Mouse (Mus musculus) midbrain, postnatal 0 days (tissue): ENCODE results near the gene Nyap1. TPM values are rescaled to one million over a fixed set of nuclear protein-coding genes. Genes with fewer than 3 reads are reported as not detected.
"Not testable (repeated sequence)": the region's sequence is repeated elsewhere in the genome, so short reads cannot be mapped to it uniquely, and the experiment has no call there.

Experiments used
- ATAC-seq: fragments of 200-750 bp; cut with Nextera tagmentation; 2 replicates; pipeline ENCODE4 v1.8.0; 2017; ENCODE audit warnings: moderate number of reproducible peaks, mild to moderate bottlenecking, moderate TSS enrichment, moderate library complexity; ENCODE audit not compliant: low FRiP score
- DNase-seq: peaks from one replicate; pipeline ENCODE4 v3.0.0-alpha.2; 2015; ENCODE audit warnings: low spot score
- H3K27ac ChIP-seq: fragments of 300-500 bp; sonication (generic); 2 replicates; pipeline ENCODE4 v1.5.1; 2014; ENCODE audit warnings: low read depth, mild to moderate bottlenecking, low read length, mixed read lengths
- H3K27me3 ChIP-seq: fragments of 300-500 bp; sonication (generic); 2 replicates; pipeline ENCODE4 v1.6.1; 2014; ENCODE audit warnings: low read length, control low read depth, mixed read lengths; ENCODE audit not compliant: insufficient read depth
- H3K36me3 ChIP-seq: fragments of 300-500 bp; sonication (generic); 2 replicates; pipeline ENCODE4 v1.6.1; 2014; ENCODE audit warnings: low read length, control low read depth, mixed read lengths; ENCODE audit not compliant: insufficient read depth
- H3K4me1 ChIP-seq: fragments of 300-500 bp; sonication (generic); 2 replicates; pipeline ENCODE4 v1.6.1; 2014; ENCODE audit warnings: mild to moderate bottlenecking, control low read depth, antibody characterized with exemption, low read length, mixed read lengths; ENCODE audit not compliant: insufficient read depth
- H3K4me2 ChIP-seq: fragments of 300-500 bp; sonication (generic); 2 replicates; pipeline ENCODE4 v1.6.1; 2014; ENCODE audit warnings: low read depth, mild to moderate bottlenecking, low read length, mixed read lengths; ENCODE audit not compliant: poor library complexity, severe bottlenecking
- H3K4me3 ChIP-seq: fragments of 300-500 bp; sonication (generic); 2 replicates; pipeline ENCODE4 v1.5.1; 2014; ENCODE audit warnings: low read depth, mild to moderate bottlenecking, low read length, moderate library complexity
- H3K9ac ChIP-seq: fragments of 300-500 bp; sonication (generic); replicated peaks from 2 replicates; pipeline ENCODE4 v1.6.1; 2014; ENCODE audit warnings: mild to moderate bottlenecking, low read length, moderate library complexity, mixed read lengths; ENCODE audit not compliant: poor library complexity, severe bottlenecking
- H3K9me3 ChIP-seq: fragments of 300-500 bp; sonication (generic); 2 replicates; pipeline ENCODE4 v1.6.1; 2016; ENCODE audit warnings: low read length, control low read depth
- CTCF ChIP-seq: IDR thresholded peaks from 2 replicates; pipeline ENCODE4 v1.5.1; 2016; ENCODE audit warnings: antibody characterized with exemption, mild to moderate bottlenecking
- WGBS: fragments of 180-500 bp; shearing (Covaris S2); extraction: QIAGEN DNeasy Blood & Tissue Kit; methylation state at CpG from one replicate; pipeline ENCODE4 v1.1.7; 2014; 5-methylcytosine and 5-hydroxymethylcytosine counted together
- polyA plus RNA-seq: library from polyadenylated mRNA; unstranded; fragments of >200 nt; fragmentation: Nextera tagmentation; extraction: Ambion mirVana; gene quantifications from 2 replicates; pipeline ENCODE4 v1.2.1, GENCODE M21; 2015
- total RNA-seq: library from RNA; depleted of rRNA; stranded (reverse); fragments of >200 nt; gene quantifications from 2 replicates; pipeline ENCODE4 v1.2.3, GENCODE M21; 2014

Gene Nyap1
- total and polyA plus RNA-seq, 2 experiments from 2014 or later: 50.1 to 261 TPM

DNA sequence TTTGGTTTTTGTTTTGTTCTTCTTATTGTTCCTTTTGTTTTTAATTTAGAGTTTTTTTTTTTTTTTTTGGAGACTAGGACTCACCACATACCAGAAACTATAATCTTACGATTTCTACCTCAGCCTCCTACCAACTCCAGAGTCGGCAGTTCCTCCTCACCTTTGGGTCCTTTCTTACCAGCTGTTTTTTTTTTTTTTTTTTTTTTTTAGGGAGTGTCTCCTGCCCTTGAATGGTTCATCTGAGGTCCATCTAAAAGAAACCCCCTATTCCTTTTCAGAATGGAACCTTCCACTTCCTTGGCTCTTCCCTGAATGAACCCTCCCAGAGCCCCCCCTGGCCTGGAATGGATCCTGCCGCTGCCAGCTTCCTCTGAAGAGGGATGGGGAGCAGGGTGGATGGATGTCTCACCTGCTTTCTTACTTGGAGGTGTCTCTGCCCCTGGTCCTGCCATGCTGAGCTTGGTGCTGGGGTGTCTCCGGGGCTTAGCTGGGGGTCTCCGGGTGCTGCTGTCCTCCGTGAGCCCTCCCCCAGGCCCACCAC, 3.9 kb downstream of the Nyap1 start:
- no peak for TF ChIP-seq CTCF
- Histone ChIP-seq H3K27me3 (no peaks in the 10 kb centered on the region), H3K9me3 (no peaks in the 10 kb centered on the region), H3K4me2 (peak overlapping the region; percentile 77), H3K27ac (peak overlapping the region; percentile 91; the same call in 1 of the 2 replicates), H3K9ac (0 out of 2 replicates have a peak overlapping the region, but pooled peaks have one; percentile 91), H3K4me1 (peaks cover 42% of the 10 kb centered on the region), H3K4me3 (0 out of 2 replicates have a peak overlapping the region, but pooled peaks have one; percentile 77), H3K36me3 (peaks cover 18% of the 10 kb centered on the region)
- ATAC-seq: no peak
- 80% methylated on average over 6 of the region's 6 CpGs for WGBS
- DNase-seq: peak; percentile 75

DNA sequence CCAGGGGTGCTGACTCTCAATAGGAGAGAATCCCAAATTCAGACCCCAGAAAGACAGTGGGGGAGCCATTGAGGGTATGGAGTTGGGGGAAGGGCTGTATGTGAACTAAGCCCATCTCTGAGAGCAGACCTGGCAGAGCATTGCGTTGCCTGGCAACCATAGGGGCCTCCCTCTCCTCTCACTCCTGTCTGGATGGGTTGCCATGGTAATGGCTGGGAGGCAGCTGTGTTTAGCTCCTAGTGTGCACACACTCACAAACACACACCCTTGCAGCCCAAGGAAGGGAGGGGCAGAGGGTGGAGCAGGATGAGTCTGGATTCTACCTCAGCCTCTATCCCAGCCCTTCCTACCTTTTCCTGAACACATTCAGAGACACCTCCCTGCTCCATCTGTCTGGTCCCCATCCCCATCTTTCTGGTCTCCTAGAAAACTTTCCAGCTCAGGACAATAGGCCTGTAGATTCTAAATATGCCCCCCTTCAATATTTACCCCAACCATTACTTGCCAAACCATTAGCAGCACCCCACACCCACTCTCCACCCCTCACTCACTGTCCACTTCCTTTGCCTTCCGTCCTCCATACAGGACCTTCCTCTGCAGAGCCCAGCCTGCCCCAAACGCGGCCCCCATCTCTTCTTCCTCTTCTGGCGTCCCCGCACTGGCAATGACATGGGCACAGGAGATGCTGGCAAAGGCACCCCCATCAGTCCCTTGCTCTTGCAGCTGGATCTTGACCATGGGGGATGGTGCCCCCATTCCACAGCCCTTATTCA, 6.9 kb downstream of the Nyap1 start:
- peaks cover 41% of the 10 kb centered on the region for H3K4me1 ChIP-seq
- DNase-seq (peak; percentile 98), ATAC-seq (peak; percentile 92)
- H3K9ac ChIP-seq: peak overlapping the region; percentile 46
- peak overlapping the region; percentile 61 for H3K4me2 ChIP-seq
- peak overlapping the region; percentile 21 for H3K4me3 ChIP-seq
- TF ChIP-seq CTCF: no peak
- H3K9me3 ChIP-seq: no peaks in the 10 kb centered on the region
- peak overlapping the region; percentile 90 for H3K27ac ChIP-seq
- H3K27me3 ChIP-seq: no peaks in the 10 kb centered on the region
- 21% methylated on average over 6 of the region's 6 CpGs for WGBS
- H3K36me3 ChIP-seq: peaks cover 33% of the 10 kb centered on the region

DNA sequence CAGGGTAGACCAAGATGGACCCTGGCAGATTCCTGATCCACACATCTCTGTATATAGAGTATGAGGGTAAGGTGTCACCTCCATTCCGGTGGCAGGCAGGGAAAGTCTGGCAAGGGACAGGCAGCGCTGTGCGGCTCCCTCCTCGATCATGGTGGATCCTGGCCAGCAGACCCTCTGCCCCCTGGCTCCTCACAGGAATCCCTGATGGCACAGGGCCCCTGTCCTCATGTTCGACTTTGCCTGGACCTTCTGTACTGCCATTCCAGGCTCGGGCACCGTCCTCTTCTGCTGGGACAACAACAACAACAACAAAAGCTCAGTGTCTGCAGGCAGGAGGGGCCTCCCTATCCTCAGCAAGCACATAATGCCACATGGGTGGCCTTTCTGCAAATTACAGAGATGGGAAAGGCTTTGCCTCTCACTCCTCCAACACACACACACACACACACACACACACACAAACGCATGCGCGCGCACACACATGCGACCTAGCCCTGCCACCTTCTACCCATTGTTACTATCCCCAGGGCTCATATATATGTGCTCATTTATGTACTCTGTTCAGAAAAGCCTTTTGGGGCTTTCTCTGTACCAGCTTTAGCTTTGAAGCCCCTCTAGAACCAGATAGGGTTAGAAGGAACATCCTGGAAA, 7.6 kb downstream of the Nyap1 start:
- peaks cover 33% of the 10 kb centered on the region for H3K36me3 ChIP-seq
- peak overlapping the region; percentile 90 for H3K27ac ChIP-seq
- ATAC-seq: peak; percentile 52
- H3K4me2 ChIP-seq: peak overlapping the region; percentile 61
- peak; percentile 65 for DNase-seq
- no peaks in the 10 kb centered on the region for H3K9me3 ChIP-seq
- no peaks in the 10 kb centered on the region for H3K27me3 ChIP-seq
- TF ChIP-seq CTCF: no peak
- H3K4me3 ChIP-seq: peak overlapping the region; percentile 21
- H3K9ac ChIP-seq: peak overlapping the region; percentile 46
- H3K4me1 ChIP-seq: peaks cover 35% of the 10 kb centered on the region
- 16% methylated on average over 12 of the region's 12 CpGs for WGBS

DNA sequence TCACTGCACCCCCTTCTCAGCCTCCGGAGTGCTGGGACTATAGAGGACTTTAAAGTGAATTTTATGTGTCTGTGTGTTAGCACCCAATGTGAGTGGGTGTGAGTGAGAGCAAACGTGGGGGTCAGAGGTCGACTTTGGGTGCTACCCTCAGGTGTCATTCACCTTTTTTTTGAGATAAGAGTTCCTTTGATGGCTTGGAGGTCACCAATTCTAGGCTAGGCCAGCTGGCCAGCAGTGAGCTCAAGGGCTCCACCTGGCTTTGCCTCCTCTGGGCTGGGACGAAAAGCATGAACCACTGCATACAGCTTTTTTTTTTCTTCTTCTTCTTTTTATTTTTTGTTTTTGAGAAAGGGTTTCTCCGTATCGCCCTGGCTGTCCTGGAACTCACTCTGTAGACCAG, 14.6 kb downstream of the Nyap1 start:
- peaks cover 14% of the 10 kb centered on the region for H3K36me3 ChIP-seq
- peak; percentile 16 for TF ChIP-seq CTCF
- H3K9me3 ChIP-seq: no peaks in the 10 kb centered on the region
- no peak overlapping the region for H3K27ac ChIP-seq
- H3K4me1 ChIP-seq: no peaks in the 10 kb centered on the region
- H3K27me3 ChIP-seq: no peaks in the 10 kb centered on the region
- no peak overlapping the region for H3K9ac ChIP-seq
- H3K4me3 ChIP-seq: no peak overlapping the region
- 70% methylated on average over 6 of the region's 6 CpGs for WGBS
- ATAC-seq (no peak), DNase-seq (no peak)
- H3K4me2 ChIP-seq: no peak overlapping the region

DNA sequence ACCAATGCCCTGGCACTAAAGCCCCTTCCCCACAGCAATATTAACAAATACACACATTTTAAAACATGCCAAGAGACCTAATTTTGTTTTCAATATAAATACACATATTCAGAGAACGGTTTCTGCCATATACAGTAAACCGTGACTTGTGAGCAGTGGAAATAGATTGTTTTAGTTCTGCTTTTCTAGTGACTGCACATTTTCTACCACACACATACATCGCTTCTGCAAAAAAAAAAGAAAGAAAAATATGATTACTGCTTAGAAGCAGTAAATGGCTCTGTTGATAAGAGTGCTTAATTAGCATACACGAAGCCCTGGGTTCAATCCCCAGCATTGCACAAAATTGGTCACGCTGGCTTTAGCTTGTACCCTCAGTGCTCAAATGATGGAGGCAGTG, 17.6 kb downstream of the Nyap1 start:
- 78% methylated on average over 5 of the region's 5 CpGs for WGBS
- H3K36me3 ChIP-seq: no peaks in the 10 kb centered on the region
- DNase-seq (no peak), ATAC-seq (no peak)
- H3K27me3 ChIP-seq: no peaks in the 10 kb centered on the region
- H3K27ac ChIP-seq: no peak overlapping the region
- H3K4me1 ChIP-seq: no peaks in the 10 kb centered on the region
- H3K4me3 ChIP-seq: no peak overlapping the region
- no peak overlapping the region for H3K4me2 ChIP-seq
- H3K9ac ChIP-seq: no peak overlapping the region
- no peaks in the 10 kb centered on the region for H3K9me3 ChIP-seq
- TF ChIP-seq CTCF: no peak

DNA sequence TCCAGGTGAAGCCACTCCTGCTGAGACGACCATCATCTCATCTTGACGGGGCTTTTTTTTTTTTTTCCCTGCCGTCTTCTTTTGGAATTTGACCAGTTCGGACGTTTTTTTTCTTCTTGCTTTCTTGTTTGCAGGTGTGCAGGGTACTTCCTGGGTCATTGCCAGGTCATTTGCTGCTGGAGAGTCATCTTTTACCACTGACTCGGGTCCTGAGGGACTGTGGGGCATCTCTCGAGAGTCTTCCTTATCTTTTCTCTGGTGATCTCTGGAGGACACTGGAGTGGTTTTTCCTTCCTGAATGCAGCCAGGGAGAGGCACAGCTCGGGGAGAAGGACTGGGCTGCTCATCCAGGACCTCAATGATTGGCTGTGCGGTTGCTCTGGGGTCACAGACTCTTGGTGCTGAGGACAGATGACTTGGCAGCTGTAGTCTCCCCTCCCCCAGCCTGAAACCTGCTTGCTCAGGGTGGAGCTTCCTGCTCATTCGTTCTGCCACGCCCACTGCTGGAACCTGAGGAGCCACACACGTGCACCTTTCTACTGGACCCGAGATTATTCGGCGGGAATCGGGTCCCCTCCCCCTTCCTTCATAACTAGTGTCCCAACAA, 20.7 kb downstream of the Nyap1 start:
- not testable (repeated sequence) for H3K9ac ChIP-seq, ATAC-seq, H3K36me3 ChIP-seq, H3K9me3 ChIP-seq, DNase-seq, H3K27me3 ChIP-seq, H3K4me2 ChIP-seq, H3K4me1 ChIP-seq, H3K27ac ChIP-seq, H3K4me3 ChIP-seq
- 40% methylated on average over 9 of the region's 16 CpGs for WGBS
